Mouse (Mus musculus) embryonic fibroblast, embryonic 13.5 days (primary cell): ENCODE measurements around the gene Spag9.

Source experiments
- CTCF ChIP-seq: IDR thresholded peaks from 2 replicates; pipeline ENCODE4 v1.5.1; 2011; ENCODE audit warnings: mild to moderate bottlenecking, control low read depth, low read length, moderate library complexity, borderline replicate concordance; ENCODE audit not compliant: insufficient read depth
- POLR2A ChIP-seq: IDR thresholded peaks from 2 replicates; pipeline ENCODE4 v1.6.1; 2011; ENCODE audit warnings: low read depth, mild to moderate bottlenecking, control low read depth, low read length, moderate library complexity

DNA sequence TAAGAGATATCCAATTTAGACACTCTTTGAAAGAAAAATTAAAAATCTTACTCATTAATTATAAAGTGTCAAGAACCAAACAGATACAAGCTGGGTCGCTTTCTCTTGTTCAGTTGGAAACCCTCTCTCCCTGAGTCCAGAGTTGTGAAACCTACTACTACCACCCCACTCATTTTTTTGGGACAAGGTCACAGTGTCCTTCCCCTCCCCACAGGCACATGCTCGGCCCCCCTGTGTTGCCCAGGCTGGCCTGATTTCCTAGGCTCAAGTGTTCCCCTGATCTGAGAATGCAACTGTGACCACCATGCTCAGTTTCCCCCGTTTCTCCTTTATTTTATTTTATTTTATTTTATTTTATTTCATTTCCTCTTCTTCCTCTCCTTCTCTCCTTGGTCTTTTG, 158.3 kb downstream of the Spag9 start:
- TF ChIP-seq CTCF (no peak), POLR2A (no peak)
